Mouse (Mus musculus): ENCODE results near the gene Gm20708.
"Not testable (repeated sequence)": the region's sequence is repeated elsewhere in the genome, so short reads cannot be mapped to it uniquely, and the experiment has no call there.

The Gm20708 gene

DNA sequence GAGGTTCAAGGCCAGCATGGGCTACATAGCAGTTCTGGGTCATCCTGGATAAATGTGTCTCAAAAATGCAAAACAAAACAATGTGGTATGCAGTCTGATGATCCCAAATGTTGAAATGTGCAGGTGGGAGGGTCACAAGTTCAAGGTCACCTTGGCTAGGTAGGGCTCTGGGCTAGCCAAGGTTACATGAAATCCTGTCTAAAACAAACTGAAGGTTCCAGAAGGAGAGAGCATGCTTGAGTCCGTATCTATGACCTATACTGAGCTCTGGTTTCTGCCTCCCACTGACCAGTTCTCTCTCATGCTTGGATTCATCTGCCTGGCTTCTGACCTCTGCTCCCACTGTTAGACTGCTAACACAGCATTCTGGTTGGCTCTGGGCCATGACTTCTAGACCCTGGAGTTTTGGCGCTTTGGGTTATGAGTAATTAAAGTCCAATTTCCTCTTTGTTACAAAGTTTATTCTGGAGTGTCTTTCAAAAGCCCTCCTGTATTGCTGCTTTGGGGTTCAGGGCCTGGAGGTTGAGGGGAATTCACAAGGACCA lies 20.3 kb downstream of the Gm20708 start:
- in situ Hi-C loops (cut with MboI, MseI), result no loop called here

DNA sequence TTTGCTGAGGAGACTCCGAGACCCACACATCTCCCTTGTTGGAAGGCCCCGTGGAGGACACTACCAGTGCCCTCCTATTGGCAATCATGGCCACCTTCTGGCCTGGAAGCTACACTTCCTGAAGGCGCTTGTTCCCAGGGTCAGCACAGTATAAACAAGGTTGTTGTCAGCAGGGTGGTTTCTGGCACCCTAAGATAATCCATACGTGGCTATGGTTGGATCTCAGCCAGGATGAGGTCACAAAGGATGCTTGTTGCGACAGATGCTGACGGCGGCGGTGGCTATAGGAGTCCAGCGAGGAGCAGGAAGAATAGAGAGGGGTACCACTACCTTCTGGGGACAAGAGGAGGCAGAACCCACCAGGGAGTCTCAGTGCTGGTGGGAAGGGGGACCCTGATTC lies 20.9 kb downstream of the Gm20708 start:
- in situ Hi-C loops (cut with MboI, MseI), result no loop called here

DNA sequence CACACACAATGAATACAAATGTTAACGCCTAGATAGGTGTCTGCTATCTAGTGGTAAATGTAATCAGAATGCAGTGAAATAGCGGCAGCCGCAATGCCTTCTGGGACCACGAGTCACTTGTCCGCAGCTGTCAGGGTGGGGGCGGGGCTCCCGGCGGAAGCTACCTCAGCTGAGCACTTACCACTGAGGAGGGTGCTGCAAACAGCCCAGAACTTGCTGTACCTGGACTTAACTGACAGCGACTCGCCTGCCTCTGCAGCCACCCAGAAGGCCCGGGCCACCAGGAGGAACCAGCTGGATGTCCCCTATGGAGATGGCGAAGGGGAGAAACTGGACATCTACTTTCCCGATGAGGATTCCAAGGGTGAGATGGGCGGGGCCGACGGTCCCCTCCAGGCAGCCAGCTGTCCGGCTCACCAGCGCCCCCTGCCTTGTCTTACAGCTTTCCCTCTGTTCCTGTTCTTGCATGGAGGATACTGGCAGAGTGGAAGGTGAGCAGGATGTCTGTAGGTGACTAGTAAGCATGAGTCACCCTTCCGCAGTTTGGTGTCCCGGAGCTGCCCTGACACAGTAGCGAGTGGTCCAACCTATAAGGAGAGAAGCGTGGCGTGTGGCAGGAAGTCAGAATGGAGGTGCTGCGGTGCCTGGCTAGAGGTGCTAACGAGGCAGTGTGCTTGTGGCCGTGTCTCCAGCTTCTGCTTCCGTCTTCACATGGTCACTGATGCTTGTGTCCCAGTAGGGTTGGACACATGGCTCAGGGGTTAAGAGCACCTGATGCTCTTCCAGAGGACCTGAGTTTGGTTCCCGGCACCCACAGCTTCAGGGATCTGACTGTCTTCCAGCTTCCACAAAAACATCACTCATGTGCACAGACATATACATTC lies 22.9 kb downstream of the Gm20708 start:
- in situ Hi-C loops (cut with MboI, MseI), result no loop called here

DNA sequence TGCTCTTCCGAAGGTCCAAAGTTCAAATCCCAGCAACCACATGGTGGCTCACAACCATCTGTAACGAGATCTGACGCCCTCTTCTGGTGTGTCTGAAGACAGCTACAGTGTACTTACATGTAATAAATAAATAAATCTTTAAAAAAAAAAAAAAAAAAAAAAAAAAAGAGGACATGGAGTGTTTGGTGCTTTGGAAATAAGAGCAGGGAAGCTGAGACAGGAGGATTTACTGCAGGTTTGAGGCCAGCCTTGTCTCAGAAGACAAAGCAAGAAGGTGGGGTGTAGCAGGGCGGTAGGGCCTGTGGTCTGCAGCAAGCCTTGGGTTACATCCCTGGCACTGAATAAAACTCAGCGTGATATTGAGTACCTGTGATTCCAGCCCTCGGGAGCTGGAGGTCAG lies 24.0 kb downstream of the Gm20708 start:
- in situ Hi-C loops (cut with MboI, MseI), result not testable (repeated sequence)

DNA sequence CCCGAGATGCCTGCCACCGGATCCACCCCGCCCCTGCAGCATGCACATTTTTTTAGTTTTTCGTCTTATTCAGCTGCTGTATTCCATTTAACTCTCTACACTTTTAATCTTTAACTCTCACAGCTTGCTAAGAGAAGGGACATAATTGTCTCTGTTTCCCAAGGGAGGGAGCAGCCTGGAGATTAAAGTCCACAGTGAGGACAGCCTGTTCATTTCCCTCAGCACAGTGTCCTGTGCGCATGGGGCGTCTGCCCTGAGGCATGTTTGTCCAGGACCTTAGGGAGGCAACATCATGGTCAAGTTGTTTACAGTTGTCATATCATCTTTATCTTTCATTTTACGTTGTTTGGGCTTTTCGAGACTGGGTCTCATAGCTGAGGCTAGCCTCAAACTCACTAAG lies 24.6 kb downstream of the Gm20708 start:
- in situ Hi-C loops (cut with MboI, MseI), result no loop called here

DNA sequence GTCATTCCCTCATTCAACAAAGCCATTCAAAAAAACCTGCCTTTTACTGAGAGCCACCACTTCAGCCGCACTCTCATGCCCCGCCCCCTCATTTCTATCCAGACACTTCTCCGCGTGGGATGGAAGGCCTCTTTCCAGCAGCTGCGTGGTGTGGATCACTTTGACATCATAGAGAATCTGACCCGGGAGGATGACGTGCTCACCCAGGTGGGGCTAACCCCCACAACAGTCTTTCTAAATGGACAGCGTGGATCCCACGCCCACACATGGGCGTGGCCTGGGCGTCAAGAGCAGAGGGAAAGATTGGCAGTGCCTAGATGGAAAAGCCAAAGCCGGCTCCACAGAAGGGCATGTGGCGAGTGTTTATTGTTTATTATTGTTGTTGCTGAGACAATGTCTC lies 26.8 kb downstream of the Gm20708 start:
- in situ Hi-C loops (cut with MboI, MseI), result no loop called here

DNA sequence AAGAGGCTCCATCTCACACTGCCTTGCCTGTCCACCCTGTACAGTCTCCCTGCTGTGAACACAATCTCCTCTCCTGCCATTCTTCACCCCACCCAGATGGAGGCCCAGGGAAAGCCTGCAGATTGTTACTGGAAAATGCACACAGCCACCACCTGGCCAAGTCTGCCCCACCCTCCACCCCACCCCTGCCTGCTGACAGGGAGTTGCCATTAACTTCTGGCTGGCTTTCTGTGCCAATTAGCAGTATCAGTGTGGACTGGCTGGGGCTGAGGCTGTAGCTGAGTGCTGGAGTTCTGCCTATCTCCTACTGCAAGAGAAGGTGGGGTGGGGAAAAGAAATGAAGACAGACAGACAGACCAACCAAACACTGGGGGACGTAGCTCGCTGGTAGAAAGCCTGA lies 29.1 kb downstream of the Gm20708 start:
- in situ Hi-C loops (cut with MboI, MseI), result no loop called here

DNA sequence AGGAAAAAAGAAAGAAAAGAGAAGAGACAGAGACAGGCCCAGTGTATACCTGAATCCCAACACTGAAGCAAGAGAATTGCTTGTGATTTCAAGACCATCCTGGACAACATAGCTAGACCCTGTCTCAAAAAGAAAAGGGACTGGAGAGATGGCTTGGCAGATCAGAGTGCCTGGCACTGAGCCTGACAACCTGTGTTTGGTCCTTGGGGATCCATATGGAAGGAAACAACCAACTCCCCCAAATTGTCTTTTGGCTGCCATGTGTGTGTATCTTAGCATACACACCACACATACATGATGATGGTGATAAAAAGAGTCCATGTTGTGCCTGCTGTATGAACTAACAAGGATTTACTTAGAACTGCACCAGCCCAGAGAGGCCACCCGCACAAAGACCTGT lies 29.6 kb downstream of the Gm20708 start:
- in situ Hi-C loops (cut with MboI, MseI), result no loop called here

DNA sequence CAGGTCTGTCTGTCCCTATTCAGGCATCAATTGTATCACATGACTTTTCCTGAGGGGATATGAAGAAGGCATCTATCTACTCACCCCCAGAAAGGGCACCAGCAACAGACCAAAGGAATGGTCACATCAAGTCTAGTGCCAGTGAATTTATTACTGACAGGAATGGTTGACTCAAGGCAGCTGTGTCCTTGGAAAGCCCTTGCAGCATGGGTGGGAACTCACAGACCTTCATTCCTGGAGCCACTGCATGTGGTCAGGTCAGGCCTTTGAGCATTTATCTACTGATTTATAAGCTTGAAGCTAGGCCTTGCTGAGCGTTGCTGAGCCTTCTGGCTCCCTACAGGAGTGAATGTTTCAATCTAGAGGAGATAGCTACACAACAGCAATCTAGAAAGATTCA lies 31.4 kb downstream of the Gm20708 start:
- in situ Hi-C loops (cut with MboI, MseI), result no loop called here

DNA sequence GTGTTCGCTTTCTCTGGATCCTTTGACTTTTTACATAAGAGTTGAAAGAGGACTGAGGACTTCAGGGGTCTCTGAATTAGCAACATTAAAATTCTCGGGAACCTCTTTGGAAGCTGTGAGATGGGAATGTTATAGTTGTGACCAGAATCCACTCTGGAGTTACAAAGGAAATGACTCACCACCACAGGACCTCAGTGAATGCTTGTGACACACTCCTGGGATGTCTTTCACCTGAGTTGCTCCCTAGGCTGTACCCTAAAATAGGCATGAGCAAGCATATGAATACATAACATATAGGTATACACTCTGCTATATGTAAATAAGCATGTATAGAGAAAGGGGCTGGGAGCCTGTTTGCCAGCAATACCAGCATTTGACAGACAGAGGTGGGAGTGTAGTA lies 34.0 kb downstream of the Gm20708 start:
- in situ Hi-C loops (cut with MboI, MseI), result no loop called here

DNA sequence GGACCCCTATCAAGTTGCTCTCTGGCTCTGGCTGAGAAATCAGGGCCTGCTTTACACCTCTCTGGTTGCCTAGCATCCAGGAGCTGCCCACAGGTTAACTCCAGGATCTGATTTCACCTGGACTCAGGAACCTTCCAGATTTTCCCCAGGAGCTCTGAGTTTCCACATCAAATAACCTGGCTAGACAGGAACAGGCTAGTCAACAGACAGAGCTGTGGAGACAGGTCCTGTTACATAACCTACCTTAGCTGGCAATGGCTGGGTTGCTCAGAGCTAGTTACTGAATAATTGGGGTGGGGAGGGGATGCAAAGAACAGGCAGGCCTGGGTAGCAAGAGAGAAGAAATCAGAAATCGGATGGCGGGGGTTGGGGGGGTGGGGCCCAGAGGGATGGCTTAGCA lies 35.5 kb downstream of the Gm20708 start:
- in situ Hi-C loops (cut with MboI, MseI), result no loop called here

DNA sequence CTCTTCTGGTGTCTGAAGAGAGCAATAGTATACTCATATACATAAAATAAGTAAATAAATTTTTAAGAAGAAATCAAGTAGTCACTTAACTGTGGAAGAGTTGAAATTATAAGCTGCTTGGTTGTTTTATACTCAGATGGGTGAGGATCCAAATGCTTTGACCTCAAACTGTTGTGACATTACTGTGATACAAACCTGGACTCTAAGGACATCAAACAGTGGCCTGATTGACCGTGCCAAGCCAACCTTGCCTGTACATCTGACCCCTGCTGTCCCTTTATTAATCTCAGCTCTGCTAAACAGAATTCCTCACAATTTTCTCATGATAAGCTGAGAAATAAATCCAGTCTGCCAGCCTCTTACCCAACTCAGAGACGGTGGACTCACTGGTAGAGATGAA lies 36.2 kb downstream of the Gm20708 start:
- in situ Hi-C loops (cut with MboI, MseI), result no loop called here

DNA sequence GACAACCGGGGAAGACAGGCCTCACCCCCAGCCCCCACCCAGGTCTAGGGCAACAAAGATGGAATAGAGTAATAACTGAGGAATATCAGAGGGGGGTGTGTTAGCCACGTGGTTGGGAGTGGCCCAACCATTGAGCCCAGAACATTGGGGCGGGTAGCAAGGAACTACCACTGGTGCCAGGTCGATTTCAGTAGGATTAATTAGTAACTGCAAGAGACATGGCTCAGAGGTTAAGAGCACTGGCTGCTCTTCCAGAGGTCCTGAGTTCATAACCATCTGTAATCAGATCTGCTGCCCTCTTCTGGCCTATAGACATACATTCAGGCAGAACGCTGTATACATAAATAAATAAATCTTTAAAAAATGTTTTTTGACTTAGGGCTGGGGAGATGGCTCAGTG lies 37.2 kb downstream of the Gm20708 start:
- in situ Hi-C loops (cut with MboI, MseI), result no loop called here

DNA sequence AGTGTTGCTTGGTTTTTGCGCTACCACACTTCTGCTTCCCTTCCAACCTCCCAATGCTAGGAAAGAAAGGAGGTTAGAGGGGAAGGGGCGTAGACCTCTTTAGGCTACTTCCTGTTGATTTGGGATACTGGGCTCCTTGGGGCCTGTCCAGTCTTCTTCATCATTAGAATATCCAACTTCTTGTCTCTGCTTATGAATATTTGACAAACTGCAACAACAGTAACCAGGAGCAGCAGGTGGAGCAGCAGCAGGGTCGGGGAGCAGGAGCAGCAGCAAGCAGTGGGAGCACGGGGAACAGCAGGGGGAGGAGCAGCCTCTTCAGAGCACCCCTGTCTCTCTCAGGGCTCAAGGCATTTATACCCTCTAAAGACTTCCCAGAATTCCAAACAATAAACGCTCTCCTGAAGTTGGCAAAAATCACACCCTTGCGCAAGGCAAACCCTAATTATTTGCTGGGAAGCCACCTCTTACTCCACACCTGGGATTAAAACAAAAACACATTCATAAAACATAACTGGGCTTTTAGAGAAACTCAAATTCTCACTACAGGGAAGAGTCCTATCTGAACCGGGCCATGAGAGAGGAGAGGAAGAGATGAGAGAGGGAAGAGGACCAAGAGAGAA lies 38.2 kb downstream of the Gm20708 start:
- in situ Hi-C loops (cut with MboI, MseI), result no loop called here

DNA sequence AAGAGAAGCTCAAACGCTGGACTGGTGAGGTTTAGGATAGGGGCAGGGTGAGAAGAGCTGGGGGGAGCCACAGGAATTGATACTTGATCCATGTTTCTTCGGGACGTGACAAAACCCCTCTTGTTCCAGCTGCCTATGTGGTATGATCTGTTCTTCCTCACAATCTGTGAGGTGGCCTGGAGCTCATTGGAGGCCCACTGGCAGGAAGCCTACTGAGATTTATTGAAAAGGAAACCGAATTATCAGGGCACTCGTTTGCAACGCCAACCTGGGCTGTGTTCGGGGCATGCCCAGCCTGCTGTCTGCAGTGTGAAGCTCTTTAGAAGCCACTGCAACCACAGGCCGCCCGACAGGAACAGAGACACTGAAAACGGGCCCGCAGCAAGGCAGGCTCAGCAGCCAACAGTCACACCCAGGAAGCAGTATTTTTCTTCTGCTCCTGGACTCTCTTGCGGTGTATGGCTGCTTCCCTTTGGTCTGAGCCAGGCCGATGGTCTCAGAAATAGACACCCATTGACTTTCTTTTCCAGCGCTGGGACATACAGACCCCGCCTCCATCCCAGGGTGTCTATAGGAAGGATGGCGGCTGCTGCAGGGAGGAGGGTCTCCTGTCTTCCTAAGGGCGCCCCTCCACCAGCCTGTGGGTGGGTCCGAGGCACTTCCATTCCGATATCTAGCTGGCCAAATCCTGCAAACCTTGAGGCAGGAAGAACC lies 39.0 kb downstream of the Gm20708 start:
- in situ Hi-C loops (cut with MboI, MseI), result no loop called here

DNA sequence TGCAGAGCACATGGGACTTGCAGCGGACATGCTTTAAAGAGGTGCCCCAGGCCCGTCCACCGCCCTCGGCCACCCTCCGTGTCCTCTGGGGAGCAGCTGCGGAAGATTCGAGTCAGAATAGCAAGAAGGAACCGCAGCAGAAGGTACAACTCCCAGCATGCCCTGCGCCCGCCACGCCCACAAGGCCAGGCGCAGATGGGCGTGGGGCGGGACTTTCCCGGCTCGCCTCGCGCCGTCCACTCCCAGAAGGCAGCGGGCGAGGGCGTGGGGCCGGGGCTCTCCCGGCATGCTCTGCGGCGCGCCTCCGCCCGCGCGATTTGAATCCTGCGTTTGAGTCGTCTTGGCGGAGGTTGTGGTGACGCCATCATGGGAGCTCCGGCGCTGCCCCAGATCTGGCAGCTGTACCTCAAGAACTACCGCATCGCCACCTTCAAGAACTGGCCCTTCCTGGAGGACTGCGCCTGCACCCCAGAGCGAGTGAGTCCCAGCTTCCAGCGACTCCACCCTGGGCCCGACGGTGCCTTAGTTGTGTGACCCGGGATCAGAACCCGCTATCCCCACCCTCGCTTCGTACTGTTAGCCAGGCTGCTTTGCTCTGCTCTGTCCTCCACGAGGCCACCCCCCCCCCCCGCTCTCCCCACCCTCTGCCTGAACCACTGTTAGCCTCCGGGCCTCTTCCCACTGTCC lies 39.7 kb downstream of the Gm20708 start, which contains the start of gene Birc5:
Gene Birc5 (plus strand): TSS at position 267 of the 687 bp plus-strand sequence.
- in situ Hi-C loops (cut with MboI, MseI), result no loop called here

DNA sequence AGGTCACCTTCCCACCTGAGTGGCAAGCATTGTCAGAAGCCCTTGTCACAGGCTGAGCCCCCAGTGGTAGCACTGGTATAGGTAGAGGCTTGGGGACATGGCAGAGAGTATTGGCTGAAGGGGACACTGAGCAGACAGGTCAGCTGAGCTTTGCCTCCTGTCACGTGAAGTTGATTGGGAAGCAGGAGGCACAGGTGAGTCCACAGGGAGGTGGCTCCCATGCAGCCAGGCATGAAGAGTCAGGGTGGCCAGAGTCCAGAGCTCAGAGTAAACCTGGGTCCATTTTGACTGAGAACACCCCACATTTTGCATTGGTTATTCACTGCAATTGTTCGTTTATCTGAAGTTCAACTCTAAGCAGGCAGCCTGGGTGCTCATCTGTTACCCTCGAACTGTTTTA lies 43.4 kb downstream of the Gm20708 start:
- in situ Hi-C loops (cut with MboI, MseI), result loop anchor here (25.0 kb wide), 1 partner anchor 234 kb away; no protein-coding TSS in a partner anchor

DNA sequence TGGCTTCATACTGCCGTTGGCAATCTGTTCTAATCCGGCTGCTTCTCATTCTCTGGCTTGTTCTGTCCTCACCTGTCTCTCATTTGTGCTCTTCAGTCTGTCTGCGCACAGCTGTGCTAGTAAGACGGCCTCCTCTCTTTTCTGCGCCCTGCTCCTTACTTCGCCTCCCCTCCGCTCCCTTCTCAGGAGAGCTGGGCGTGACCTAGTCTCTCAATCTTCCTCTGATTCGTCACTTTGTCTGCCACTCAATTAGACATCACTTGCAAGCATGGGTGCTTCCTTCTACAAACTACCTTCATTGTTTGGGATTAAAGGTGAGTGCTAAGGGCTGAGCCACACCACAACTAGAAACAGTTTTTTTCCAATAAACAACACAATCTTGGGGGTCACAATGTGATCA lies 44.8 kb downstream of the Gm20708 start:
- in situ Hi-C loops (cut with MboI, MseI), result loop anchor here (25.0 kb wide), 1 partner anchor 233 kb away; no protein-coding TSS in a partner anchor

DNA sequence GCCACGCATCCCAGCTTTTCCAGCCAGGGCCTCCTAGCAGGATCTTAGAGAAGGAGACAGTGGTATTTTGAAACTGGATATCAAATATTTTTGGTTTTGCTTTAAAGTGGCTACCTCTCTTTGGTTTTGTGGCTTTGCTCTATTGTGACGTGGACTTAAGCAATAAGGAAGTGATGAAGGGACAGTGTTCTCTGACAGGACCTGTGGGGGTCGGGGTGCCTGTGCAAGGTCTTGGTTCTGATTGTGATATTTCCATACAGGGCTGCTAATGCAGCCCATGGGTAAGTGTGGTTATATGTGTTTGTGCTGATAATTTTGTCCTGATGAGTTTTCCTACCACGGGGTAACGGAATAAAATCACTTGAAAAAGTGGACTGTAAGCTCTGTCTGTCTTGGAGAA lies 45.9 kb downstream of the Gm20708 start:
- in situ Hi-C loops (cut with MboI, MseI), result loop anchor here (25.0 kb wide), 1 partner anchor 232 kb away; no protein-coding TSS in a partner anchor

DNA sequence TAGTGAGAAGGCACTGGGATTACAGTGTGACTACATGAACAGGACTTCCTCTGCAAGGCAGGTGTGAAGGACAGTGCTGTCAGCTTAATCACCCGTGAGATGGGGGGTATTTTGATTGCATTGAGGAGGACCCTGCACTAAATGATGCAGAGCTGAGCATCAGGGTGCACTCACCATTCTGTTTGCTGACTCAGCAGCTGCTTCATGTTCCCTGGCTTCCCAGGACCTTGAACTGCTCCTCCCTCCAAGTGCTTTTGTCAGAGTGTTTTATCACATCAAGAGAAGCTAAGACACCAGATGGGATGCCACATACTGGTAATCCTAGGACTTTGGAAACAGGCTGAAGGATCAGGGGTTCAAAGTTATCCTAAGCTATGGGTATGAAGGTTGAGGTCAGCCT lies 46.5 kb downstream of the Gm20708 start:
- in situ Hi-C loops (cut with MboI, MseI), result loop anchor here (25.0 kb wide), 1 partner anchor 231 kb away; no protein-coding TSS in a partner anchor

DNA sequence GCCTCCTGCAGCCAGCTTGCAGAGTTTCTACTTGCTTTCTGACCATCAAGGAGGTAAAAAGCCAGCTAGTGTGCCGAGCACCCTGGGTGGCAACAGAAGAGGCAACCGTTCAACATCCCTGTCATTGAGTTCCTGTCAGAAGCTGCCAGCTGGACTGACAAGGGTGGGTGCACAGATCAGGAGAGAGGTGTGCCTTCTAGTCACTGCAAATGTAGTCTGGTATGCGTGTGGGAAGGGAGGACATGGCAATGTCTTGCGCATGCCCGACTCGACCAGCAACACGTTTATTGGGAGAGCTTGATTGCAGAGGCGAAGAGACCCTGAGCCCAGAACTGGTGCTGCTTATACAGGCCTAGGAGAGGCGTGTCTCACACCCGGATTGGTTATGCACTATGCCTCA lies 48.0 kb downstream of the Gm20708 start:
- in situ Hi-C loops (cut with MboI, MseI), result loop anchor here (25.0 kb wide), 1 partner anchor 230 kb away; no protein-coding TSS in a partner anchor
